Mouse (Mus musculus) embryonic fibroblast, embryonic 13.5 days (primary cell): ENCODE results near the gene Ntng1.

Source experiments
- CTCF ChIP-seq: IDR thresholded peaks from 2 replicates; pipeline ENCODE4 v1.5.1; 2011; ENCODE audit warnings: mild to moderate bottlenecking, control low read depth, low read length, moderate library complexity, borderline replicate concordance; ENCODE audit not compliant: insufficient read depth
- POLR2A ChIP-seq: IDR thresholded peaks from 2 replicates; pipeline ENCODE4 v1.6.1; 2011; ENCODE audit warnings: low read depth, mild to moderate bottlenecking, control low read depth, low read length, moderate library complexity

DNA sequence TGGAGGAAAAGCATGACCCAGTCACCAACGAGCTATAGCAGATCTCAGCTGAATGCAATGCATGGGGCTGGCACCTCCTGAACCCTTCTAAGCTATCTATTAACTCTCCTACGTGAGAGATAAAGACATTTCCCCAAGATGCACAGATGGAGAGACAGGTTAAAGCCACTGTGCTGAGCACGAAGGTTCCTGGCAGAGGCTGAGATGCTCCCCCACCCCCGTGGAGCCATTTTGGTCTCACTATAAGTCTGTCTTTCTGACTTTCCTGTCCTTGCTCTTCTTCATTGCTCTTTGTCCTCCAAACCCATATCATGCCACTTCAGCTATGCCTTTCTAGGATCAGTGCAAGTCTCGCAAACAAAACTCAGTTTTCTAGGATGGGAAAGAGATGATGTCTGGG is 229.6 kb downstream of the Ntng1 start:
- TF ChIP-seq CTCF (no peak), POLR2A (no peak)
